Mouse (Mus musculus) left cerebral cortex, adult 9 months (tissue): ENCODE measurements at regions not wholly inside any gene's neighbourhood (a gene's known extent, or its start where the extent isn't known, plus 50 kb on each side); places are given as distances from the start of the nearest gene placed in this dataset.

Experiments used
- DNase-seq, 2 experiments: peaks; one replicate each; pipeline ENCODE4 v3.0.0; 2022; ENCODE audit warnings: low spot score in 2 of 2

DNA sequence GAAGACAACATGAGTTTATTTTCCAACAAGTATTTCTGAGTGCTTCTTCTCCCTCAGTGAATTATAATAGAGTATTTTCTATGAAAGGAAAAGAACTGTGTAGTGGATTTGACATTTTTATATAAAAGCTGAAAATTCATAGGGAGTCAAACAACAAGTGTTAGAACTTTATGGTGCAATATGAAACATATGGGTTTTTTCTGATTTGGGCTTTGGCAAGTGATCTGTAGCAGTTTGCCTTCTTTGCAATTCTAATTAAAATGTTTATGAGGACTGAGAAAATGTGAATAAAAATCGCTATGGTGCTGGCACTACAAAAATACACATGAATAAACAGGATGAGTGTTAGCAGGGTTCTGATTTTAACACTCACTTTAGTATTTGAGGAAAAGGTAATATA, 341.0 kb downstream of the Gabrg1 start:
- no peak for DNase-seq

DNA sequence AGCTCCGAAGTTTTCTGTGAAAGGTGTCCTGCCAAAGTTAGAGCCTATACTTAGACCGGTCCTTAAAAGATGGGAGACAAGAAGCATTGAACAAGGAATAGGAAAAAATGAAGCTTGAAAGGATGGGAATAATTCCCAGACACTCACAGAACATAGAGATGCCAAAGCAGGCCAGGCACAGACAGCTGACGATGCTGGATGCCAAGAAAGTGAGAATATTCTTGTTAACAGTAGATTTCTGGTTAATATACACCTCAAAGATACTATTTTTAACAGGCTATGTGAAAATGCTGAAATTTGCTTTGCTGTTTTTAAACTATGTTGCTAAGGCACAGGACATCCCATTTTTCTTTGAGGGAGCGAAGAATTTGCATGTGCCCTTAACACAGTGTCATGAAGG, 366.3 kb downstream of the Gabrg1 start:
- peak in 1 of 2 experiments; percentile 5 for DNase-seq

DNA sequence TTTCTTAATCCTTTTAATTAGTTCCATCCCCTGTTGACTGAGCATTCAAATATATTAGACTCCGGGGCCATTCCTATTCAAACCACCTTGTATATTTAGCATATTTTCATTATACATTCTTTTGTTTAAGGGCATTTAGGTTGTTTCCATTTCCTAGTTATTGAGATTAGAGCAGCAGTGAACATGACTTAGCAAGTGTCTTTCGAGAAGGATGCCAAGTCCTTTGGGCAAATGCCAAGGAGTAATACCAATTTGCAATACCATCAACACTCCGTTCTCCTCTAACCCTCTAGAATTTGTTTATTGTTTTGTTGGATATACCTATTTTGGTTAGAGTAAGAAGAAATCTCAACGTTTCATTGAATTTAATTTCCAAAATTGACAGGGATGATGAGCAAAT, 407.8 kb downstream of the Gabrg1 start:
- DNase-seq, result no peak

- DNase-seq, result no peak
These were observed 441.9 kb downstream of the Gabrg1 start for GRCm38 (mm10) chr5:70400561-70400960.

DNA sequence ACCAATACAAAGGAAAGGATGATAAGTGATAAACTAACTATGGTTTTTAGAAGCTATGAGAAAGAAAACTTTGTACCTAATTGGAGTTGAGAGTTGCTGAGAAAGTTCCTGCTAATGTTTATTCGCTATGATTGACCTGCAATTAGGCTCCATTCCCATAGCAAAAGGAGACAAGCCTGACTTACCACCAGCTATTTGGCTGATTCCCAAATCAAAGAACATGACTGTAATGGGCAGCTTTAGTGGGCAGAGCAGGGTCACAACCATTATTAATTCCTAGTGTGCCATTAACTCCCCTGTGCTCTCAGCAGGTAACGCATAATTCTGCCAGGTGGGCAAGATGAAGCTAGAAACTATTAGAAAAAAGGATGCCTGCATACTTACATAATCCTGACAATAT, 452.5 kb downstream of the Gabrg1 start:
- DNase-seq, result no peak

DNA sequence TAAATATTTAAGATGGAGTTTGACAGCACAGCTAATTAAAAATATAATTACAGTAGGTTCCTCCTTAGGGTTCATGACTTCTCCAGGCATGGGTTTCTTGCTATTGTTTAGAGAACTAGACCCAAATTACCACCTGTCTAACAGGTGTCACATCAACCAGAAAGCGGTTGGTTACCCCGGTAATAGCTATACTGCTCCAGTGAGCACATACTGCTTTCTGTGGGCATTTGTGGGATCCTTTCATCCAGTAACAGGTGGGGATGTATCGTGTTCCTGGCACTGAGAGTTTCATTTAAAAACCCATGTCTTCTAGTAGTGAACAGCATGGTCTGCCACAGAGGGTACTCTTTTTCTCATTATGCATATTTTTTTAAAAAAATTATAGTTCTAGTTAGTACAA, 455.1 kb downstream of the Gabrg1 start:
- no peak for DNase-seq
